Mouse (Mus musculus) liver, embryonic 13.5 days (tissue): Measurements from ENCODE around the gene Ifngr2. TPM values are rescaled to one million over a fixed set of nuclear protein-coding genes. Genes with fewer than 3 reads are reported as not detected.

ENCODE experiments used
- ATAC-seq: fragments of 200-750 bp; cut with Nextera tagmentation; 2 replicates; pipeline ENCODE4 v1.8.0; 2017; ENCODE audit warnings: low read depth, mild to moderate bottlenecking, moderate number of reproducible peaks, moderate library complexity
- DNase-seq: peaks from one replicate; pipeline ENCODE4 v3.0.0; 2022
- H3K27ac ChIP-seq: fragments of 300-500 bp; sonication (generic); 2 replicates; pipeline ENCODE4 v1.5.1; 2015; ENCODE audit warnings: moderate library complexity, mild to moderate bottlenecking, inconsistent platforms
- H3K27me3 ChIP-seq: fragments of 300-500 bp; sonication (generic); 2 replicates; pipeline ENCODE4 v1.6.1; 2015; ENCODE audit warnings: mild to moderate bottlenecking, inconsistent platforms
- H3K36me3 ChIP-seq: fragments of 300-500 bp; sonication (generic); 2 replicates; pipeline ENCODE4 v1.6.1; 2015; ENCODE audit warnings: mild to moderate bottlenecking, inconsistent platforms
- H3K4me1 ChIP-seq: fragments of 300-500 bp; sonication (generic); replicated peaks from 2 replicates; pipeline ENCODE4 v1.6.1; 2015; ENCODE audit warnings: inconsistent platforms
- H3K4me2 ChIP-seq: fragments of 300-500 bp; sonication (generic); 2 replicates; pipeline ENCODE4 v1.6.1; 2015; ENCODE audit warnings: inconsistent platforms, mild to moderate bottlenecking, moderate library complexity
- H3K4me3 ChIP-seq: fragments of 300-500 bp; sonication (generic); replicated peaks from 2 replicates; pipeline ENCODE4 v1.5.1; 2015; ENCODE audit warnings: mild to moderate bottlenecking, inconsistent platforms
- H3K9ac ChIP-seq: fragments of 300-500 bp; sonication (generic); 2 replicates; pipeline ENCODE4 v1.6.1; 2015; ENCODE audit warnings: mild to moderate bottlenecking, inconsistent platforms
- H3K9me3 ChIP-seq: fragments of 300-500 bp; sonication (generic); replicated peaks from 2 replicates; pipeline ENCODE4 v1.6.1; 2016; ENCODE audit warnings: inconsistent platforms
- WGBS: fragments of 180-500 bp; shearing (Covaris S2); methylation state at CpG from one replicate; pipeline ENCODE4 v1.1.7; 2015; ENCODE audit not compliant: insufficient replicate concordance; 5-methylcytosine and 5-hydroxymethylcytosine counted together
- polyA plus RNA-seq: library from polyadenylated mRNA; unstranded; fragments of >200 nt; fragmentation: Nextera tagmentation; extraction: Ambion mirVana; gene quantifications from 2 replicates; pipeline ENCODE4 v1.2.1, GENCODE M21; 2015

Ifngr2 gene
- polyA plus RNA-seq, 1 experiment from 2014 or later, result 15.4 TPM

GRCm38 (mm10) chr16:91536372-91536771 is 10.5 kb upstream of the Ifngr2 start:
- H3K9me3 ChIP-seq, result no peaks in the 10 kb centered on the region
- ATAC-seq, result 0 out of 2 replicates have a peak, but pooled peaks have one; percentile 9
- H3K4me1 ChIP-seq, result peaks cover 72% of the 10 kb centered on the region

GRCm38 (mm10) chr16:91537065-91537464 is 9.8 kb upstream of the Ifngr2 start:
- Histone ChIP-seq H3K27ac (peak overlapping the region; percentile 34; the same call in 1 of the 2 replicates), H3K36me3 (no peaks in the 10 kb centered on the region), H3K9me3 (no peaks in the 10 kb centered on the region), H3K9ac (no peak overlapping the region), H3K4me2 (0 out of 2 replicates have a peak overlapping the region, but pooled peaks have one; percentile 3), H3K4me3 (no peak overlapping the region), H3K4me1 (peaks cover 79% of the 10 kb centered on the region), H3K27me3 (peaks cover 12% of the 10 kb centered on the region; the same call in 1 of the 2 replicates)
- WGBS, result 16% methylated on average over 3 of the region's 3 CpGs
- peak; percentile 81 for ATAC-seq
- DNase-seq, result peak; percentile 56

More at GRCm38 (mm10) chr16:91536372-91536771, 10.5 kb upstream of the Ifngr2 start:
- H3K27ac ChIP-seq, result no peak overlapping the region
- no peaks in the 10 kb centered on the region for H3K36me3 ChIP-seq
- no peak overlapping the region for H3K9ac ChIP-seq
- H3K27me3 ChIP-seq, result peaks cover 12% of the 10 kb centered on the region; the same call in 1 of the 2 replicates
- no peak overlapping the region for H3K4me2 ChIP-seq
- H3K4me3 ChIP-seq, result no peak overlapping the region
- DNase-seq, result no peak
- 70% methylated on average over 6 of the region's 6 CpGs for WGBS

- no peak overlapping the region for H3K9ac ChIP-seq
- no peak for ATAC-seq
- no peak overlapping the region for H3K4me3 ChIP-seq
- WGBS, result 46% methylated on average over 6 of the region's 6 CpGs
- no peak for DNase-seq
- H3K27me3 ChIP-seq, result peaks cover 10% of the 10 kb centered on the region; the same call in 1 of the 2 replicates
- H3K36me3 ChIP-seq, result no peaks in the 10 kb centered on the region
- H3K27ac ChIP-seq, result peak overlapping the region; percentile 15
- no peak overlapping the region for H3K4me2 ChIP-seq
- H3K4me1 ChIP-seq, result peaks cover 79% of the 10 kb centered on the region
- no peaks in the 10 kb centered on the region for H3K9me3 ChIP-seq
Observed at GRCm38 (mm10) chr16:91538051-91538450, 8.8 kb upstream of the Ifngr2 start.

- Histone ChIP-seq H3K36me3 (no peaks in the 10 kb centered on the region), H3K27me3 (peaks cover 7% of the 10 kb centered on the region; the same call in 1 of the 2 replicates), H3K27ac (peak overlapping the region; percentile 15), H3K4me3 (no peak overlapping the region), H3K9me3 (no peaks in the 10 kb centered on the region), H3K4me1 (peaks cover 79% of the 10 kb centered on the region), H3K9ac (no peak overlapping the region), H3K4me2 (no peak overlapping the region)
- DNase-seq (no peak), ATAC-seq (no peak)
- 54% methylated on average over 9 of the region's 9 CpGs for WGBS
Observed at GRCm38 (mm10) chr16:91538513-91538912, 8.4 kb upstream of the Ifngr2 start.

- peak overlapping the region; percentile 36 for H3K4me2 ChIP-seq
- peak overlapping the region; percentile 10; the same call in 1 of the 2 replicates for H3K4me3 ChIP-seq
- no peak overlapping the region for H3K27ac ChIP-seq
- DNase-seq (peak; percentile 42), ATAC-seq (no peak)
- H3K36me3 ChIP-seq, result no peaks in the 10 kb centered on the region
- H3K9me3 ChIP-seq, result no peaks in the 10 kb centered on the region
- WGBS, result 28% methylated on average over 10 of the region's 10 CpGs
- no peaks in the 10 kb centered on the region for H3K27me3 ChIP-seq
- H3K4me1 ChIP-seq, result peaks cover 79% of the 10 kb centered on the region
- no peak overlapping the region for H3K9ac ChIP-seq
Observed at GRCm38 (mm10) chr16:91541573-91542081, 5.2 kb upstream of the Ifngr2 start.

GRCm38 (mm10) chr16:91543619-91544018 is 3.3 kb upstream of the Ifngr2 start:
- H3K27me3 ChIP-seq, result no peaks in the 10 kb centered on the region
- 95% methylated on average over 1 of the region's 1 CpGs for WGBS
- H3K4me1 ChIP-seq, result peaks cover 78% of the 10 kb centered on the region

GRCm38 (mm10) chr16:91545597-91546281 is 1.1 kb upstream of the Ifngr2 start:
- 10% methylated on average over 10 of the region's 10 CpGs for WGBS
- Histone ChIP-seq H3K4me1 (peaks cover 93% of the 10 kb centered on the region), H3K36me3 (no peaks in the 10 kb centered on the region), H3K9me3 (no peaks in the 10 kb centered on the region), H3K4me3 (peak overlapping the region; percentile 89), H3K4me2 (peak overlapping the region; percentile 100), H3K27ac (peak overlapping the region; percentile 95), H3K9ac (peak overlapping the region; percentile 94), H3K27me3 (no peaks in the 10 kb centered on the region)
- ATAC-seq, result peak; percentile 77
- peak; percentile 80 for DNase-seq

More at GRCm38 (mm10) chr16:91543619-91544018, 3.3 kb upstream of the Ifngr2 start:
- H3K36me3 ChIP-seq, result no peaks in the 10 kb centered on the region
- H3K27ac ChIP-seq, result no peak overlapping the region
- no peak overlapping the region for H3K9ac ChIP-seq
- ATAC-seq (no peak), DNase-seq (no peak)
- no peak overlapping the region for H3K4me3 ChIP-seq
- no peaks in the 10 kb centered on the region for H3K9me3 ChIP-seq
- no peak overlapping the region for H3K4me2 ChIP-seq

GRCm38 (mm10) chr16:91546391-91546835 is 459 bp upstream of the Ifngr2 start:
- no peak for DNase-seq
- peaks cover 93% of the 10 kb centered on the region for H3K4me1 ChIP-seq
- no peaks in the 10 kb centered on the region for H3K9me3 ChIP-seq
- H3K4me2 ChIP-seq, result peak overlapping the region; percentile 100
- H3K9ac ChIP-seq, result peak overlapping the region; percentile 94
- H3K36me3 ChIP-seq, result no peaks in the 10 kb centered on the region
- H3K27me3 ChIP-seq, result no peaks in the 10 kb centered on the region
- peak overlapping the region; percentile 95 for H3K27ac ChIP-seq
- H3K4me3 ChIP-seq, result peak overlapping the region; percentile 89
- ATAC-seq, result peak; percentile 19
- WGBS, result 2% methylated on average over 14 of the region's 14 CpGs

- Histone ChIP-seq H3K27ac (peak overlapping the region; percentile 95; the same call in 1 of the 2 replicates), H3K36me3 (no peaks in the 10 kb centered on the region), H3K4me2 (peak overlapping the region; percentile 100), H3K27me3 (no peaks in the 10 kb centered on the region), H3K9ac (peak overlapping the region; percentile 94), H3K4me1 (peaks cover 94% of the 10 kb centered on the region), H3K4me3 (peak overlapping the region; percentile 89), H3K9me3 (no peaks in the 10 kb centered on the region)
- ATAC-seq (no peak), DNase-seq (no peak)
- WGBS, result 28% methylated on average over 5 of the region's 5 CpGs
Observed at GRCm38 (mm10) chr16:91547974-91548373, 1.1 kb downstream of the Ifngr2 start.

GRCm38 (mm10) chr16:91548586-91548985 is 1.7 kb downstream of the Ifngr2 start:
- peak overlapping the region; percentile 49 for H3K9ac ChIP-seq
- no peaks in the 10 kb centered on the region for H3K27me3 ChIP-seq
- ATAC-seq, result no peak
- peak overlapping the region; percentile 37 for H3K27ac ChIP-seq
- no peak for DNase-seq
- 21% methylated on average over 5 of the region's 5 CpGs for WGBS
- H3K4me2 ChIP-seq, result peak overlapping the region; percentile 100
- H3K36me3 ChIP-seq, result no peaks in the 10 kb centered on the region
- peak overlapping the region; percentile 89 for H3K4me3 ChIP-seq
- peaks cover 94% of the 10 kb centered on the region for H3K4me1 ChIP-seq
- no peaks in the 10 kb centered on the region for H3K9me3 ChIP-seq

- no peak for ATAC-seq
- peak overlapping the region; percentile 49; the same call in 1 of the 2 replicates for H3K9ac ChIP-seq
- H3K4me1 ChIP-seq, result peaks cover 96% of the 10 kb centered on the region
- H3K27ac ChIP-seq, result peak overlapping the region; percentile 37
- H3K36me3 ChIP-seq, result no peaks in the 10 kb centered on the region
- H3K27me3 ChIP-seq, result no peaks in the 10 kb centered on the region
- 61% methylated on average over 2 of the region's 2 CpGs for WGBS
- peak overlapping the region; percentile 89 for H3K4me3 ChIP-seq
- H3K4me2 ChIP-seq, result peak overlapping the region; percentile 100
- no peak for DNase-seq
- H3K9me3 ChIP-seq, result no peaks in the 10 kb centered on the region
Observed at GRCm38 (mm10) chr16:91548996-91549395, 2.1 kb downstream of the Ifngr2 start.
